Mouse (Mus musculus): ENCODE measurements at regions not wholly inside any gene's neighbourhood (a gene's known extent, or its start where the extent isn't known, plus 50 kb on each side); places are given as distances from the start of the nearest gene placed in this dataset.

- Histone ChIP-seq H3K27me3 (replicated peaks; ENCODE audit: control insufficient read depth, insufficient read depth, low read length) (no peaks in the 10 kb centered on the region), H3K36me3 (ENCODE audit: control insufficient read depth, insufficient read depth, low read length) (no peaks in the 10 kb centered on the region), H3K9me3 (ENCODE audit: control insufficient read depth, low read length) (no peaks in the 10 kb centered on the region), H3K9ac (ENCODE audit: low read depth, low read length) (no peak overlapping the region), H3K4me1 (ENCODE audit: control insufficient read depth, insufficient read depth, low read length) (peaks cover 3% of the 10 kb centered on the region; the same call in 1 of the 2 replicates), H3K4me2 (ENCODE audit: low read depth, low read length) (no peak overlapping the region), H3K4me3 (ENCODE audit: low read depth, low read length) (no peak overlapping the region), H3K27ac (replicated peaks; ENCODE audit: low read depth, low read length) (no peak overlapping the region)
- 75% methylated on average over 1 of the region's 1 CpGs for WGBS
- no peak for ATAC-seq (ENCODE audit: low read depth)
- no peak for DNase-seq (ENCODE audit: low spot score)
These were observed 121.1 kb upstream of the Map3k1 start for GRCm38 (mm10) chr13:111929908-111930307.

GRCm38 (mm10) chr13:111932464-111932863 lies 123.7 kb upstream of the Map3k1 start:
- Histone ChIP-seq H3K9me3 (ENCODE audit: control insufficient read depth, low read length) (no peaks in the 10 kb centered on the region), H3K27me3 (replicated peaks; ENCODE audit: control insufficient read depth, insufficient read depth, low read length) (no peaks in the 10 kb centered on the region), H3K36me3 (ENCODE audit: control insufficient read depth, insufficient read depth, low read length) (no peaks in the 10 kb centered on the region), H3K4me2 (ENCODE audit: low read depth, low read length) (no peak overlapping the region), H3K4me1 (ENCODE audit: control insufficient read depth, insufficient read depth, low read length) (peaks cover 6% of the 10 kb centered on the region; the same call in 1 of the 2 replicates), H3K9ac (ENCODE audit: low read depth, low read length) (no peak overlapping the region), H3K27ac (replicated peaks; ENCODE audit: low read depth, low read length) (no peak overlapping the region), H3K4me3 (ENCODE audit: low read depth, low read length) (no peak overlapping the region)
- WGBS, result 74% methylated on average over 3 of the region's 3 CpGs
- ATAC-seq (ENCODE audit: low read depth) (no peak), DNase-seq (ENCODE audit: low spot score) (no peak)

- no peak for ATAC-seq (ENCODE audit: low read depth)
- Histone ChIP-seq H3K36me3 (ENCODE audit: control insufficient read depth, insufficient read depth, low read length) (no peaks in the 10 kb centered on the region), H3K9ac (ENCODE audit: low read depth, low read length) (no peak overlapping the region), H3K4me1 (ENCODE audit: control insufficient read depth, insufficient read depth, low read length) (peaks cover 6% of the 10 kb centered on the region; the same call in 1 of the 2 replicates), H3K27ac (replicated peaks; ENCODE audit: low read depth, low read length) (no peak overlapping the region), H3K4me3 (ENCODE audit: low read depth, low read length) (no peak overlapping the region), H3K27me3 (replicated peaks; ENCODE audit: control insufficient read depth, insufficient read depth, low read length) (no peaks in the 10 kb centered on the region), H3K9me3 (ENCODE audit: control insufficient read depth, low read length) (no peaks in the 10 kb centered on the region), H3K4me2 (ENCODE audit: low read depth, low read length) (no peak overlapping the region)
- DNase-seq (ENCODE audit: low spot score), result no peak
- WGBS, result 68% methylated on average over 8 of the region's 8 CpGs
These were observed 124.9 kb upstream of the Map3k1 start for GRCm38 (mm10) chr13:111933526-111934240.

GRCm38 (mm10) chr13:111935721-111936080 lies 126.9 kb upstream of the Map3k1 start:
- 66% methylated on average over 1 of the region's 1 CpGs for WGBS

GRCm38 (mm10) chr13:111936081-111936857 lies 127.5 kb upstream of the Map3k1 start:
- Histone ChIP-seq H3K36me3 (ENCODE audit: control insufficient read depth, insufficient read depth, low read length) (no peaks in the 10 kb centered on the region), H3K4me1 (ENCODE audit: control insufficient read depth, insufficient read depth, low read length) (peaks cover 11% of the 10 kb centered on the region; the same call in 1 of the 2 replicates), H3K4me3 (ENCODE audit: low read depth, low read length) (no peak overlapping the region), H3K9ac (ENCODE audit: low read depth, low read length) (no peak overlapping the region), H3K9me3 (ENCODE audit: control insufficient read depth, low read length) (no peaks in the 10 kb centered on the region), H3K27me3 (replicated peaks; ENCODE audit: control insufficient read depth, insufficient read depth, low read length) (no peaks in the 10 kb centered on the region), H3K4me2 (ENCODE audit: low read depth, low read length) (no peak overlapping the region), H3K27ac (replicated peaks; ENCODE audit: low read depth, low read length) (no peak overlapping the region)
- DNase-seq (ENCODE audit: low spot score) (peak; percentile 39), ATAC-seq (ENCODE audit: low read depth) (peak; percentile 47; the same call in 1 of the 2 replicates)
- 55% methylated on average over 9 of the region's 9 CpGs for WGBS

More at GRCm38 (mm10) chr13:111935721-111936080, 126.9 kb upstream of the Map3k1 start:
- H3K4me2 ChIP-seq (ENCODE audit: low read depth, low read length), result no peak overlapping the region
- H3K4me1 ChIP-seq (ENCODE audit: control insufficient read depth, insufficient read depth, low read length), result peaks cover 11% of the 10 kb centered on the region; the same call in 1 of the 2 replicates
- ATAC-seq (ENCODE audit: low read depth) (no peak), DNase-seq (ENCODE audit: low spot score) (no peak)
- no peaks in the 10 kb centered on the region for H3K27me3 ChIP-seq (replicated peaks; ENCODE audit: control insufficient read depth, insufficient read depth, low read length)
- no peak overlapping the region for H3K9ac ChIP-seq (ENCODE audit: low read depth, low read length)
- no peak overlapping the region for H3K4me3 ChIP-seq (ENCODE audit: low read depth, low read length)
- H3K27ac ChIP-seq (replicated peaks; ENCODE audit: low read depth, low read length), result no peak overlapping the region
- no peaks in the 10 kb centered on the region for H3K9me3 ChIP-seq (ENCODE audit: control insufficient read depth, low read length)
- H3K36me3 ChIP-seq (ENCODE audit: control insufficient read depth, insufficient read depth, low read length), result no peaks in the 10 kb centered on the region

GRCm38 (mm10) chr13:111936983-111937382 lies 128.2 kb upstream of the Map3k1 start:
- Histone ChIP-seq H3K4me1 (ENCODE audit: control insufficient read depth, insufficient read depth, low read length) (peaks cover 11% of the 10 kb centered on the region; the same call in 1 of the 2 replicates), H3K27me3 (replicated peaks; ENCODE audit: control insufficient read depth, insufficient read depth, low read length) (no peaks in the 10 kb centered on the region), H3K27ac (replicated peaks; ENCODE audit: low read depth, low read length) (no peak overlapping the region), H3K9ac (ENCODE audit: low read depth, low read length) (no peak overlapping the region), H3K4me3 (ENCODE audit: low read depth, low read length) (no peak overlapping the region), H3K36me3 (ENCODE audit: control insufficient read depth, insufficient read depth, low read length) (no peaks in the 10 kb centered on the region), H3K4me2 (ENCODE audit: low read depth, low read length) (no peak overlapping the region), H3K9me3 (ENCODE audit: control insufficient read depth, low read length) (no peaks in the 10 kb centered on the region)
- 59% methylated on average over 8 of the region's 8 CpGs for WGBS
- ATAC-seq (ENCODE audit: low read depth) (no peak), DNase-seq (ENCODE audit: low spot score) (no peak)

- Histone ChIP-seq H3K27me3 (replicated peaks; ENCODE audit: control insufficient read depth, insufficient read depth, low read length) (no peaks in the 10 kb centered on the region), H3K4me3 (ENCODE audit: low read depth, low read length) (no peak overlapping the region), H3K4me1 (ENCODE audit: control insufficient read depth, insufficient read depth, low read length) (peaks cover 11% of the 10 kb centered on the region; the same call in 1 of the 2 replicates), H3K9me3 (ENCODE audit: control insufficient read depth, low read length) (no peaks in the 10 kb centered on the region), H3K27ac (replicated peaks; ENCODE audit: low read depth, low read length) (no peak overlapping the region), H3K4me2 (ENCODE audit: low read depth, low read length) (no peak overlapping the region), H3K36me3 (ENCODE audit: control insufficient read depth, insufficient read depth, low read length) (no peaks in the 10 kb centered on the region), H3K9ac (ENCODE audit: low read depth, low read length) (no peak overlapping the region)
- ATAC-seq (ENCODE audit: low read depth) (no peak), DNase-seq (ENCODE audit: low spot score) (no peak)
- WGBS, result 62% methylated on average over 8 of the region's 8 CpGs
These were observed 130.2 kb upstream of the Map3k1 start for GRCm38 (mm10) chr13:111938896-111939422.

- Histone ChIP-seq H3K4me2 (ENCODE audit: low read depth, low read length) (no peak overlapping the region), H3K27ac (replicated peaks; ENCODE audit: low read depth, low read length) (no peak overlapping the region), H3K27me3 (replicated peaks; ENCODE audit: control insufficient read depth, insufficient read depth, low read length) (no peaks in the 10 kb centered on the region), H3K4me3 (ENCODE audit: low read depth, low read length) (no peak overlapping the region), H3K9me3 (ENCODE audit: control insufficient read depth, low read length) (no peaks in the 10 kb centered on the region), H3K36me3 (ENCODE audit: control insufficient read depth, insufficient read depth, low read length) (no peaks in the 10 kb centered on the region), H3K9ac (ENCODE audit: low read depth, low read length) (no peak overlapping the region), H3K4me1 (ENCODE audit: control insufficient read depth, insufficient read depth, low read length) (peaks cover 11% of the 10 kb centered on the region; the same call in 1 of the 2 replicates)
- no peak for ATAC-seq (ENCODE audit: low read depth)
- WGBS, result 47% methylated on average over 6 of the region's 6 CpGs
- no peak for DNase-seq (ENCODE audit: low spot score)
These were observed 130.8 kb upstream of the Map3k1 start for GRCm38 (mm10) chr13:111939534-111940115.
